Mouse (Mus musculus) midbrain, postnatal 0 days (tissue): ENCODE data around the gene Celf2. TPM values are rescaled to one million over a fixed set of nuclear protein-coding genes. Genes with fewer than 3 reads are reported as not detected.

ENCODE experiments used
- ATAC-seq: fragments of 200-750 bp; cut with Nextera tagmentation; 2 replicates; pipeline ENCODE4 v1.8.0; 2017; ENCODE audit warnings: moderate number of reproducible peaks, mild to moderate bottlenecking, moderate TSS enrichment, moderate library complexity; ENCODE audit not compliant: low FRiP score
- DNase-seq: peaks from one replicate; pipeline ENCODE4 v3.0.0-alpha.2; 2015; ENCODE audit warnings: low spot score
- H3K27ac ChIP-seq: fragments of 300-500 bp; sonication (generic); 2 replicates; pipeline ENCODE4 v1.5.1; 2014; ENCODE audit warnings: low read depth, mild to moderate bottlenecking, low read length, mixed read lengths
- H3K27me3 ChIP-seq: fragments of 300-500 bp; sonication (generic); 2 replicates; pipeline ENCODE4 v1.6.1; 2014; ENCODE audit warnings: low read length, control low read depth, mixed read lengths; ENCODE audit not compliant: insufficient read depth
- H3K36me3 ChIP-seq: fragments of 300-500 bp; sonication (generic); 2 replicates; pipeline ENCODE4 v1.6.1; 2014; ENCODE audit warnings: low read length, control low read depth, mixed read lengths; ENCODE audit not compliant: insufficient read depth
- H3K4me1 ChIP-seq: fragments of 300-500 bp; sonication (generic); 2 replicates; pipeline ENCODE4 v1.6.1; 2014; ENCODE audit warnings: mild to moderate bottlenecking, control low read depth, antibody characterized with exemption, low read length, mixed read lengths; ENCODE audit not compliant: insufficient read depth
- H3K4me2 ChIP-seq: fragments of 300-500 bp; sonication (generic); 2 replicates; pipeline ENCODE4 v1.6.1; 2014; ENCODE audit warnings: low read depth, mild to moderate bottlenecking, low read length, mixed read lengths; ENCODE audit not compliant: poor library complexity, severe bottlenecking
- H3K4me3 ChIP-seq: fragments of 300-500 bp; sonication (generic); 2 replicates; pipeline ENCODE4 v1.5.1; 2014; ENCODE audit warnings: low read depth, mild to moderate bottlenecking, low read length, moderate library complexity
- H3K9ac ChIP-seq: fragments of 300-500 bp; sonication (generic); replicated peaks from 2 replicates; pipeline ENCODE4 v1.6.1; 2014; ENCODE audit warnings: mild to moderate bottlenecking, low read length, moderate library complexity, mixed read lengths; ENCODE audit not compliant: poor library complexity, severe bottlenecking
- H3K9me3 ChIP-seq: fragments of 300-500 bp; sonication (generic); 2 replicates; pipeline ENCODE4 v1.6.1; 2016; ENCODE audit warnings: low read length, control low read depth
- CTCF ChIP-seq: IDR thresholded peaks from 2 replicates; pipeline ENCODE4 v1.5.1; 2016; ENCODE audit warnings: antibody characterized with exemption, mild to moderate bottlenecking
- WGBS: fragments of 180-500 bp; shearing (Covaris S2); extraction: QIAGEN DNeasy Blood & Tissue Kit; methylation state at CpG from one replicate; pipeline ENCODE4 v1.1.7; 2014; 5-methylcytosine and 5-hydroxymethylcytosine counted together
- polyA plus RNA-seq: library from polyadenylated mRNA; unstranded; fragments of >200 nt; fragmentation: Nextera tagmentation; extraction: Ambion mirVana; gene quantifications from 2 replicates; pipeline ENCODE4 v1.2.1, GENCODE M21; 2015
- total RNA-seq: library from RNA; depleted of rRNA; stranded (reverse); fragments of >200 nt; gene quantifications from 2 replicates; pipeline ENCODE4 v1.2.3, GENCODE M21; 2014

Gene Celf2
- total and polyA plus RNA-seq, 2 experiments from 2014 or later: 112 to 135 TPM

DNA sequence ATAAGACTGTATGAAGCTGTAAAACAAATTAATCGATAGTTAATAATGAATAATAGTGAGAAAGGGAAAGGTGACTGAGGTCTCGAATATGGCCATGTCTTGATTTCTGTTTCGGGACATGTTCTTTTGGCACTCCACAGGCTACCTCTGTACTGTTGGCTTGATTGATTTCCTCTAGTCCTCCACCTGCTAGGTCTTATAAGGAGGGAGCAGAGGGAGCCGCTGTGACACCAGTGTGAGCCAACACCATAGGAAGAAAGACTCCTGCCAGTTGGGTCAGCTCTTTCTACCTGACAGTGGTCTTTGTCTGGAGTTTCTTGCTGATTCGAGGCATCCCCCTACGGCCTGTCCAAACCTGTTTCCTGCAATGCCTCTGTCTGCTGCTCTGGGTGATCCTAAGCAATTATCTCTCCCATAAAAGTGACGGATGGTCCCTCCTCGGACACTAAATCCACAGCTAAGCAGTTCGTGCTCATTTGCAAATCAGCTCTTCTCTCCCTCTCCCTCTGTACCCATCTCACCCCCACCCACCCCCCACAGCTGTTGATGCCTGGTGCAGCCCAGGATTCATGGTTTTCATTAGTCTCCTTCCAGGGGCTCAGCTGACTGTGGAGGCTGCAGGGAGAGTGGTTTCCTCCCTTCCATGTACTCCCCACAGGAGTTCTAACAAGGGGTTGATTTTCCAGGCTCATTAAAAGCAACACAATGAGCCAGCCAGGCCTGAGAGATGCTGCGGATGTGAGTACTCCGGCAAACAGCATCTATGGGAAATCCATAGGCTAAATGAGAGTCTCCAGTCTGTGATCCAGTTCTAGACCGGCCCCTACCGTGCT lies 1003.2 kb downstream of the Celf2 start:
- peaks cover 6% of the 10 kb centered on the region; the same call in 1 of the 2 replicates for H3K4me1 ChIP-seq
- H3K27ac ChIP-seq: no peak overlapping the region

DNA sequence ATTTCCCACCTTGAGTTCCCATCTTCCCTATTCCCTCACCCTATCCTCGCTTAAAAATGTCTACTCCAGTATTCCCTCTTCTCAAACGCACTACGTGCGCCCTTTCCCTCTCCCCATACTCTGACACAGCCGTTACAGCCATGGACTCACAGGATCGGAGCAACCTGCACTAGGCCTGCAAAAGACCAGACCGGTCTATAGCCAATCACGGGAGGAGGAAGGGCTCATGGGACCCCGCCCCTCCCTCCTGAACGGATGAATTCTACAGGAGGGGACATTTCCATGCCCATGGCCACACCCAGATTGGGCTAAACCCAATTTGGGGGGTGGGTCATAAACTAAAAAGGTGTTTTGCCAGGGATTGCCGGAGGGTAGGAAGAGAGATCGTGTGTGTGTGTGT lies 1003.8 kb downstream of the Celf2 start:
- H3K4me2 ChIP-seq: no peak overlapping the region
- no peak overlapping the region for H3K4me3 ChIP-seq
- ATAC-seq (no peak), DNase-seq (no peak)
- no peaks in the 10 kb centered on the region for H3K9me3 ChIP-seq
- H3K4me1 ChIP-seq: peaks cover 6% of the 10 kb centered on the region; the same call in 1 of the 2 replicates
- H3K9ac ChIP-seq: no peak overlapping the region
- TF ChIP-seq CTCF: no peak
- no peak overlapping the region for H3K27ac ChIP-seq
- no peaks in the 10 kb centered on the region for H3K36me3 ChIP-seq
- 80% methylated on average over 12 of the region's 12 CpGs for WGBS
- no peaks in the 10 kb centered on the region for H3K27me3 ChIP-seq

More for the DNA sequence above, 1003.2 kb downstream of the Celf2 start:
- Histone ChIP-seq H3K9ac (no peak overlapping the region), H3K4me3 (no peak overlapping the region), H3K9me3 (no peaks in the 10 kb centered on the region), H3K27me3 (no peaks in the 10 kb centered on the region), H3K4me2 (no peak overlapping the region), H3K36me3 (no peaks in the 10 kb centered on the region)
- DNase-seq (peak; percentile 54), ATAC-seq (no peak)
- 50% methylated on average over 13 of the region's 13 CpGs for WGBS
- TF ChIP-seq CTCF: no peak

DNA sequence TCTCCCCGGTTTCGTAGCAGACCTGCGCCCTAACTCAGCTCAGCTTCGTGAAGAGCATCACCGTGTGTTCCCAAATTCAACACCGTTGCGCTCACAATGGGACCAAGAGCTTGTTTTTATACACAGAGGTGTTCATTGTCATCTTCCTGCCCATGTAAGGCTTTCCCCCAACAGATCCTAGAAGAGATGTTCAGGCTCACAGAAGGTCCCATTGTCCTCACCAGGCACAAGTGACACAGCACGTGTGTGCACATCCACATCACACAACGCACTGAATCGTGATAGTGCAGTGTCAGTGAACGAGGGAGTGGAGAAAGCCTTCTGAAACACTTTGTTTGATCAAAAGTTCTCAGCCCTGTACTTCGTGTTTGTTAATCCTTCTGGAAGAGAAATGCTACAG lies 1011.3 kb downstream of the Celf2 start:
- WGBS: 73% methylated on average over 12 of the region's 12 CpGs
- Histone ChIP-seq H3K27me3 (no peaks in the 10 kb centered on the region), H3K4me2 (no peak overlapping the region), H3K4me1 (no peaks in the 10 kb centered on the region), H3K27ac (no peak overlapping the region), H3K9me3 (no peaks in the 10 kb centered on the region), H3K9ac (no peak overlapping the region), H3K4me3 (no peak overlapping the region), H3K36me3 (no peaks in the 10 kb centered on the region)
- TF ChIP-seq CTCF: no peak
- DNase-seq: no peak
- no peak for ATAC-seq

DNA sequence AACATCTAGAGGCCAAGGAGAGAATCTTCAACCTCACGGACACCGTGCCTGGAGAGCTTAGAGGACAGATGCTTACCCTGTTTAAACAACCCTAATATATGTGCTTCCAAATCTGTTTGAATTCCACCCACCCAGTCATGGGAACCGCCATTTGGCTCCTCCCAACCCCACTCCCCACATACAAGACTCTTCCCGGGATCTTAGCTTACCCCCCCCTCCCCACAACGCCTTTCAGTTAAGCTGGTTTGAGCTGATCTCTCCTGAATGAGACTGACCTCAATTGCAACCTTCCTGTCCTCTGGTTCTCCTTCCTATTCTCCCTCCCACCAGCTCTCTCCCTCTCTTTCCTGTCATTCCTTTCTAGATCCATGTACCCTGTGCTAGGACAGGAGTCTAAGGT lies 1011.7 kb downstream of the Celf2 start:
- no peak for DNase-seq

DNA sequence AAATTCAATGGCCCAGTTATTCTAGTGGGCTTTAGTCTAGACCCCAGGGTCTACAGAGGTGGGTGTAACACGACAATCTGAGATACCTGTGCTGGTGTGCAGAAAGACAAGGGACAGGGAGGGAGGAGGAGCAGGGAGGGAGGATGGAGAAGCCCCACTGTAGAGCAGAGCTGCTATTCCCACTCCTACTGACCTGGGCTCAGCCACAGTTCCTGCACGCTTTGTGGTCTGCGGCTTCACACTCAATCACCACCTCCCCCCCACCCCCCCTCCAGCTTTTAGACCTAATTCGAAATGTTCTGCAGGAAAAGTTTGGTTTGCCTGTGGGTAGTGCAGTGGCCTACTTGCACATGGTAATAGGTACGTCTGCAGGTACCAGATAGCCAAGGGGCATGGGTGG lies 1015.5 kb downstream of the Celf2 start:
- ATAC-seq (no peak), DNase-seq (no peak)
- TF ChIP-seq CTCF: no peak
- Histone ChIP-seq H3K9me3 (no peaks in the 10 kb centered on the region), H3K4me3 (no peak overlapping the region), H3K27ac (no peak overlapping the region), H3K4me1 (no peaks in the 10 kb centered on the region), H3K36me3 (no peaks in the 10 kb centered on the region), H3K27me3 (no peaks in the 10 kb centered on the region), H3K4me2 (no peak overlapping the region), H3K9ac (no peak overlapping the region)
- WGBS: 85% methylated on average over 5 of the region's 5 CpGs

More for the DNA sequence above, 1011.7 kb downstream of the Celf2 start:
- Histone ChIP-seq H3K27ac (no peak overlapping the region), H3K36me3 (no peaks in the 10 kb centered on the region), H3K9ac (no peak overlapping the region), H3K27me3 (no peaks in the 10 kb centered on the region), H3K4me3 (no peak overlapping the region), H3K4me2 (no peak overlapping the region), H3K9me3 (no peaks in the 10 kb centered on the region), H3K4me1 (no peaks in the 10 kb centered on the region)
- 61% methylated on average over 5 of the region's 5 CpGs for WGBS
- TF ChIP-seq CTCF: no peak
- no peak for ATAC-seq

DNA sequence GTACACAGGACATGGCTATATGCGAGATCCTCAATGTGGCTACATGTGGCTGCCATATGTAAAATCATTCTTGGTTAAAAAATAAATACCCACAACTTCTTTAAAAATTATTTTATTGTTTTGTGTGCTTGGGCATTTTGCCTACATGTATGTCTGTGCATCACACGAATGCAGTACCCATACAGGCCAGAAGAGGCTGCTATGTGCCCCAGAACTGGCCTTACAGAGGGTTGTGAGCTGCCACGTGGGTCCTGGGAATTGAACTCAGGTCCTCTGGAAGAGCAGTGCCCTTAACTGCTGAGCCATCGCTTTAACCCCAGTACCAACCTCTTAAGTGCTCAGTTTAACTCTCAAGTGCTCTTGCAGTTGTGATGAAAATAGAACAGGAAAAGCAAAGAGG lies 1018.5 kb downstream of the Celf2 start:
- Histone ChIP-seq H3K4me3 (no peak overlapping the region), H3K36me3 (no peaks in the 10 kb centered on the region), H3K4me2 (no peak overlapping the region), H3K4me1 (no peaks in the 10 kb centered on the region), H3K27ac (no peak overlapping the region), H3K27me3 (no peaks in the 10 kb centered on the region), H3K9me3 (no peaks in the 10 kb centered on the region), H3K9ac (no peak overlapping the region)
- DNase-seq (no peak), ATAC-seq (no peak)
- 0 out of 2 replicates have a peak, but pooled peaks have one; percentile 10 for TF ChIP-seq CTCF
- 88% methylated on average over 4 of the region's 4 CpGs for WGBS
